Mouse (Mus musculus) liver, embryonic 14.5 days (tissue): ENCODE results near the gene Zfp64. TPM values are rescaled to one million over a fixed set of nuclear protein-coding genes. Genes with fewer than 3 reads are reported as not detected.

Experiments
- ATAC-seq: fragments of 200-750 bp; cut with Nextera tagmentation; 2 replicates; pipeline ENCODE4 v1.8.0; 2017; ENCODE audit warnings: moderate number of reproducible peaks, mild to moderate bottlenecking, moderate library complexity; ENCODE audit not compliant: insufficient read depth
- DNase-seq, 3 experiments: peaks; one replicate each; pipeline ENCODE4 v3.0.0-alpha.2; 2012 to 2013; ENCODE audit warnings: low read depth in 3 of 3, low spot score in 3 of 3
- H3K27ac ChIP-seq: fragments of 300-500 bp; sonication (generic); 2 replicates; pipeline ENCODE4 v1.5.1; 2014; ENCODE audit warnings: moderate library complexity, mild to moderate bottlenecking, control low read depth, inconsistent platforms
- H3K27me3 ChIP-seq: fragments of 300-500 bp; sonication (generic); 2 replicates; pipeline ENCODE4 v1.6.1; 2014; ENCODE audit warnings: mild to moderate bottlenecking, low read length, moderate library complexity; ENCODE audit not compliant: control insufficient read depth, insufficient read depth
- H3K36me3 ChIP-seq: fragments of 300-500 bp; sonication (generic); replicated peaks from 2 replicates; pipeline ENCODE4 v1.6.1; 2014; ENCODE audit warnings: low read depth; ENCODE audit not compliant: control insufficient read depth, insufficient read depth
- H3K4me1 ChIP-seq, 2 experiments: fragments of 200-500 bp in 1 of 2; fragments of 300-500 bp in 1 of 2; sonication (generic) in 1 of 2; replicated peaks; 2 replicates each; pipeline ENCODE4 v1.6.1; 2012 to 2014; ENCODE audit warnings: antibody characterized with exemption in 1 of 2, inconsistent platforms in 1 of 2, low read length in 1 of 2; ENCODE audit not compliant: control insufficient read depth in 2 of 2, insufficient read depth in 2 of 2
- H3K4me2 ChIP-seq: fragments of 300-500 bp; sonication (generic); 2 replicates; pipeline ENCODE4 v1.6.1; 2014; ENCODE audit warnings: low read depth, mild to moderate bottlenecking, control low read depth, moderate library complexity
- H3K4me3 ChIP-seq, 2 experiments: fragments of 200-500 bp in 1 of 2; fragments of 300-500 bp in 1 of 2; sonication (generic) in 1 of 2; 2 replicates each; pipeline ENCODE4 v1.5.1; 2012 to 2014; ENCODE audit warnings: low read depth in 2 of 2, low read length in 2 of 2, mild to moderate bottlenecking in 2 of 2, control low read depth in 1 of 2, inconsistent platforms in 1 of 2, moderate library complexity in 1 of 2; ENCODE audit not compliant: insufficient read depth in 1 of 2
- H3K9ac ChIP-seq: fragments of 300-500 bp; sonication (generic); replicated peaks from 2 replicates; pipeline ENCODE4 v1.6.1; 2014; ENCODE audit warnings: mild to moderate bottlenecking, control low read depth, moderate library complexity
- H3K9me3 ChIP-seq: fragments of 300-500 bp; sonication (generic); 2 replicates; pipeline ENCODE4 v1.6.1; 2016; ENCODE audit warnings: low read length, mixed read lengths; ENCODE audit not compliant: control insufficient read depth
- CTCF ChIP-seq: IDR thresholded peaks from 2 replicates; pipeline ENCODE4 v1.5.1; 2016; ENCODE audit warnings: antibody characterized with exemption, low read depth, control low read depth
- EP300 ChIP-seq: IDR thresholded peaks from 2 replicates; pipeline ENCODE4 v1.6.1; 2016; ENCODE audit warnings: antibody characterized with exemption, low read depth
- WGBS: fragments of 180-500 bp; shearing (Covaris S2); extraction: QIAGEN DNeasy Blood & Tissue Kit; methylation state at CpG from one replicate; pipeline ENCODE4 v1.1.7; 2014; ENCODE audit not compliant: insufficient replicate concordance; 5-methylcytosine and 5-hydroxymethylcytosine counted together
- polyA plus RNA-seq, 2 experiments: library from polyadenylated mRNA; depleted of rRNA in 1 of 2; stranded (reverse) in 1 of 2; unstranded in 1 of 2; fragments of >200 nt; fragmentation: Nextera tagmentation in 1 of 2; extraction: Ambion mirVana in 1 of 2; gene quantifications; 2 replicates each; pipeline versions ENCODE4 v1.2.1 to v1.2.3; 2012 to 2014

The Zfp64 gene
- polyA plus RNA-seq, 2 experiments: 7.1 to 7.2 TPM

DNA sequence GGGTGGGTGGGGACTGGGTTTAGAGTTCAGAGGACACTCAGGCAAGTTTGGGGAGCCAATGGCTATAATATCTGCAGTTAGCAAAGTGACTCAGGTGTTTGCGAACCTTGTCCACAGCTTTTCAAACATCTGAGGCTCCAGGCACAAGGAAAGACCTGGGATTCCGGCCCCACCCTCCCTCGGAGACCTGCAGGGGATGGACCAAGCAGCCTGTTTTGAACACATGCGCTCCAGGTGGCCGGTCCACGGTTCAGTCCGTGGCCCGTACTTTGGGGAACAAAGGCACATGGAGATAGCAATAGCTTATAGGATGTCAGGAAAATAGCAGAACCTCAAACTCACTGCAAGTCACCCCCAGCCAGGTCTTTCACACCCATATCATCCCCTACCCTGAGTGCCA, 1.0 kb downstream of the Zfp64 start:
- Histone ChIP-seq H3K27me3 (no peaks in the 10 kb centered on the region), H3K4me3 (peak overlapping the region; percentile 71 to 74), H3K4me1 (peaks cover 3 to 18% of the 10 kb centered on the region in 2 experiments; a peak in 3 of 4 replicates), H3K27ac (no peak overlapping the region), H3K9me3 (no peaks in the 10 kb centered on the region), H3K36me3 (peaks cover 3% of the 10 kb centered on the region; the same call in 1 of the 2 replicates), H3K9ac (peak overlapping the region; percentile 78), H3K4me2 (peak overlapping the region; percentile 74)
- TF ChIP-seq CTCF (no peak), EP300 (no peak)
- WGBS: 7% methylated on average over 8 of the region's 8 CpGs
- no peak for ATAC-seq
- DNase-seq: no peak

DNA sequence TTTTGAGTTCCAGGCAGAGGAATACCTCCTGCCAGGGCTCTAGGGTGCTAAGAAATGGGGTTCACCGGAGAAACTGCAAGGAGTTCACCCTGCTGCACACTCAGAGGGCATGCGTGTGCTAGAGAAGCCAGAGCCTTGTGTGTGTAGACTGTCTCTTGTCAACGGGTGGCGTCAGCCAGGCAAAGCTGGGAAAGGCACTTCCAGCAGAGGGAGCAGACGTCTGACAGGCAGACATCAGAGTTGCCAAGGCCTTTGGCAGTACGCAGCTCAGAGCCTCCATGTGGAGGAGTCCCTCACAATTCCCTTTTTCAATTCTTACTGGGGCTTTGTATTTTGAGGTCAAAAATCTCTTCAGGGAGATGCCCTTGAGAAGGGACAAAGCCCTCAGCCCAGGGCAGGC, 6.9 kb downstream of the Zfp64 start:
- no peak for ATAC-seq
- TF ChIP-seq EP300: no peak
- no peak for TF ChIP-seq CTCF
- no peak for DNase-seq
- Histone ChIP-seq H3K36me3 (peaks cover 7% of the 10 kb centered on the region; the same call in 1 of the 2 replicates), H3K4me2 (no peak overlapping the region), H3K9ac (no peak overlapping the region), H3K9me3 (no peaks in the 10 kb centered on the region), H3K27ac (no peak overlapping the region), H3K4me1 (peaks cover 0 to 1% of the 10 kb centered on the region in 2 experiments; a peak in 2 of 4 replicates), H3K4me3 (no peak overlapping the region), H3K27me3 (no peaks in the 10 kb centered on the region)
- 76% methylated on average over 6 of the region's 6 CpGs for WGBS

DNA sequence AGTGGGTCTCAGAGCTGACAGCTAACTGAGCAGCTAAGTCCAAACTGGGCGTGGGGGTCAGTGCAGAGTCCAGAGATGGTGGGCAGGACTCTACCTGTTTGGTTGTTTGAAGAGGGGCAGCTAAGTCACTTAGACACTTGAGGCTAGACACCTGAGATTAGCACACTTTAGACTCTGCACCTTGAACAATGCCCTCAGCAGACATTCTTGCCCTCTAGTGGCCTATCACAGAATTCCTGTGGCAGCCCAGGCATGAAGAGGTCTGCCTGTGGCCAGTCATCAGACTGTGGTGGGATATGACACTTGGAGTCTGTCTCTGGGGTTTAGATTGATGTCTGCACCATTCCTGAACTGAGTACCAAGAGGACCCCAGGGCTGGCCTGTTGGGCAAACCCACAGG, 7.7 kb downstream of the Zfp64 start:
- Histone ChIP-seq H3K36me3 (peaks cover 7% of the 10 kb centered on the region; the same call in 1 of the 2 replicates), H3K4me1 (no peaks in the 10 kb centered on the region), H3K4me3 (no peak overlapping the region), H3K9me3 (no peaks in the 10 kb centered on the region), H3K27ac (no peak overlapping the region), H3K9ac (no peak overlapping the region), H3K4me2 (no peak overlapping the region), H3K27me3 (no peaks in the 10 kb centered on the region)
- TF ChIP-seq CTCF (no peak), EP300 (no peak)
- WGBS: 63% methylated on average over 1 of the region's 1 CpGs
- DNase-seq: no peak
- ATAC-seq: no peak

DNA sequence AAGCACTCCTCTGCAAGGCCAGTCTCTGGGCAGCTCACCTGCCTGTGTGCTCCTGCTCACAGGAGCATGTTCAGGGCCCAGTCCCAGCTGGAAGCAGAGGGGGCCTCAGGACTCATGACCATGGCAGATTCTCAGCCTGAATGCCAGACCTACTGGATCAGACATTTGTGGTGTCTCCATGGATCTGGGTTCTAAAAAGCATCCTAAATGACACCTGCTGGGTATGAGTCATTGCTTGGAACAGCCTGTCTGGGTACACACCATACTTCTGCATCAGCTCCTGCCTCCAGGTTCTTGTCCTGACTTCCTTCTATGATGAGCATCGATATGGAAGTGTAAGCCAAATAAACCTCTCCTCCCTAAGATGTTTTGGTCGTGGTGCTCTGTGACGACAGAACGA, 11.4 kb downstream of the Zfp64 start:
- Histone ChIP-seq H3K9ac (no peak overlapping the region), H3K4me3 (no peak overlapping the region), H3K4me2 (no peak overlapping the region), H3K36me3 (peaks cover 3% of the 10 kb centered on the region; the same call in 1 of the 2 replicates), H3K4me1 (no peaks in the 10 kb centered on the region), H3K27me3 (no peaks in the 10 kb centered on the region), H3K27ac (no peak overlapping the region), H3K9me3 (no peaks in the 10 kb centered on the region)
- TF ChIP-seq EP300 (no peak), CTCF (no peak)
- no peak for DNase-seq
- no peak for ATAC-seq
- WGBS: 75% methylated on average over 4 of the region's 4 CpGs

DNA sequence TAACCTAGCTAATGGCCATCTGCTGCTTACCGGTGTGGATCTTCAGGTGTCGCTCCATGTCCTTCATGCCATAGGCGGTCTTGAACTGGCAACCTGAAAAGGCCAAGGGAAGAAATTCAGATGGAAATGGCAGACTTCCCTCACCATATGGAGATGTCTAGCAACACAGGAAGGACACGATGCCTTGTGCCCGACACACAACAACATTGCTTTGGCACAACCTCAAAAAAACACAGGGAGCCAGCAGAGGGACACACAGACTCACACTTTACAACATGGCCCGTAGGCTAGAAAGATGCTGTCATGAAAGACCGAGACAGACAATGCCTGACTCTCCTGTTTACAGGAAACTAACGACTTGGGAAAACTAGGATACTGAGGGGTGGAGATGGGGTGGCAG, 15.4 kb downstream of the Zfp64 start:
- no peak for TF ChIP-seq CTCF
- TF ChIP-seq EP300: no peak
- Histone ChIP-seq H3K27me3 (no peaks in the 10 kb centered on the region), H3K4me3 (no peak overlapping the region), H3K4me1 (no peaks in the 10 kb centered on the region), H3K36me3 (peaks cover 6% of the 10 kb centered on the region), H3K27ac (no peak overlapping the region), H3K9me3 (no peaks in the 10 kb centered on the region), H3K4me2 (no peak overlapping the region), H3K9ac (no peak overlapping the region)
- WGBS: 87% methylated on average over 8 of the region's 8 CpGs
- DNase-seq: no peak
- no peak for ATAC-seq
